Mouse (Mus musculus) layer of hippocampus, adult 2 months (tissue): ENCODE measurements at regions not wholly inside any gene's neighbourhood (a gene's known extent, or its start where the extent isn't known, plus 50 kb on each side); places are given as distances from the start of the nearest gene placed in this dataset.

ENCODE experiments used
- DNase-seq, 2 experiments: peaks; one replicate each; pipeline ENCODE4 v3.0.0; 2022; ENCODE audit warnings: low spot score in 2 of 2
- H3K27ac ChIP-seq: fragments of 200-600 bp; 2 replicates; pipeline ENCODE4 v1.8.1; 2022
- H3K4me3 ChIP-seq: fragments of 200-600 bp; 2 replicates; pipeline ENCODE4 v1.8.1; 2022; ENCODE audit warnings: mild to moderate bottlenecking
- CTCF ChIP-seq: fragments of 200-600 bp; conservative IDR thresholded peaks from 2 replicates; pipeline ENCODE4 v1.8.1; 2022; ENCODE audit warnings: antibody characterized with exemption, mild to moderate bottlenecking, moderate library complexity

GRCm38 (mm10) chr2:173981036-173981435 lies 95.1 kb upstream of the Stx16 start:
- DNase-seq: no peak
- Histone ChIP-seq H3K4me3 (no peak overlapping the region), H3K27ac (no peak overlapping the region)
- no peak for TF ChIP-seq CTCF

- TF ChIP-seq CTCF: no peak
- no peak overlapping the region for H3K27ac ChIP-seq
- no peak overlapping the region for H3K4me3 ChIP-seq
- DNase-seq: no peak
Observed at GRCm38 (mm10) chr2:173987516-173987915, 88.6 kb upstream of the Stx16 start.

- no peak overlapping the region for H3K27ac ChIP-seq
- no peak for TF ChIP-seq CTCF
- no peak overlapping the region for H3K4me3 ChIP-seq
- no peak for DNase-seq
Observed at GRCm38 (mm10) chr2:173987921-173988320, 88.2 kb upstream of the Stx16 start.

GRCm38 (mm10) chr2:173988641-173989336 lies 87.3 kb upstream of the Stx16 start:
- no peak for TF ChIP-seq CTCF
- no peak overlapping the region for H3K27ac ChIP-seq
- DNase-seq: peak in 1 of 2 experiments; percentile 41
- no peak overlapping the region for H3K4me3 ChIP-seq

- TF ChIP-seq CTCF: no peak
- DNase-seq: no peak
- no peak overlapping the region for H3K27ac ChIP-seq
- no peak overlapping the region for H3K4me3 ChIP-seq
Observed at GRCm38 (mm10) chr2:173990664-173991063, 85.4 kb upstream of the Stx16 start.

- Histone ChIP-seq H3K4me3 (no peak overlapping the region), H3K27ac (no peak overlapping the region)
- no peak for TF ChIP-seq CTCF
- DNase-seq: no peak
Observed at GRCm38 (mm10) chr2:173991447-173991846, 84.7 kb upstream of the Stx16 start.

GRCm38 (mm10) chr2:173992041-173992440 lies 84.1 kb upstream of the Stx16 start:
- no peak for DNase-seq
- H3K4me3 ChIP-seq: no peak overlapping the region
- no peak overlapping the region for H3K27ac ChIP-seq
- TF ChIP-seq CTCF: no peak

GRCm38 (mm10) chr2:173993431-173993955 lies 82.6 kb upstream of the Stx16 start:
- peak in 1 of 2 experiments; percentile 32 for DNase-seq
- no peak for TF ChIP-seq CTCF
- Histone ChIP-seq H3K27ac (no peak overlapping the region), H3K4me3 (no peak overlapping the region)

- Histone ChIP-seq H3K4me3 (no peak overlapping the region), H3K27ac (no peak overlapping the region)
- TF ChIP-seq CTCF: no peak
- DNase-seq: no peak
Observed at GRCm38 (mm10) chr2:173994301-173995073, 81.6 kb upstream of the Stx16 start.

GRCm38 (mm10) chr2:174004666-174005065 lies 71.4 kb upstream of the Stx16 start:
- DNase-seq: no peak
- no peak overlapping the region for H3K4me3 ChIP-seq
- no peak overlapping the region for H3K27ac ChIP-seq
- TF ChIP-seq CTCF: no peak

- no peak overlapping the region for H3K27ac ChIP-seq
- no peak for DNase-seq
Observed at GRCm38 (mm10) chr2:174007976-174008349, 68.1 kb upstream of the Stx16 start.

GRCm38 (mm10) chr2:174008350-174009218 lies 67.5 kb upstream of the Stx16 start:
- DNase-seq: no peak
- no peak overlapping the region for H3K27ac ChIP-seq
- no peak overlapping the region for H3K4me3 ChIP-seq
- TF ChIP-seq CTCF: no peak

More at GRCm38 (mm10) chr2:174007976-174008349, 68.1 kb upstream of the Stx16 start:
- TF ChIP-seq CTCF: no peak
- H3K4me3 ChIP-seq: no peak overlapping the region

- H3K27ac ChIP-seq: no peak overlapping the region
- TF ChIP-seq CTCF: no peak
- H3K4me3 ChIP-seq: no peak overlapping the region
- no peak for DNase-seq
Observed at GRCm38 (mm10) chr2:174010038-174010437, 66.1 kb upstream of the Stx16 start.
